Mouse (Mus musculus) lung, postnatal 10 days (tissue): Measurements from ENCODE around the gene Sf3b6.
A peak's percentile ranks its signal among the peaks of the same experiment; 100 is the strongest.

Experiments
- DNase-seq: peaks from one replicate; pipeline ENCODE4 v3.0.0; 2021

The Sf3b6 gene

GRCm38 (mm10) chr12:4841392-4841887 is 24.1 kb downstream of the Sf3b6 start, which contains the start of gene Fkbp1b:
TSS of gene Fkbp1b (minus strand) at chr12:4841591.
- peak; percentile 66 for DNase-seq

GRCm38 (mm10) chr12:4842456-4842855 is 25.1 kb downstream of the Sf3b6 start:
- no peak for DNase-seq

- DNase-seq: peak; percentile 93
Measured at GRCm38 (mm10) chr12:4842890-4843597, 25.7 kb downstream of the Sf3b6 start, which contains the start of gene Wdcp. TSS of gene Wdcp (plus strand) at chr12:4843303.

GRCm38 (mm10) chr12:4843741-4844140 is 26.4 kb downstream of the Sf3b6 start:
- DNase-seq: peak; percentile 49

GRCm38 (mm10) chr12:4856160-4856559 is 38.8 kb downstream of the Sf3b6 start:
- DNase-seq: peak; percentile 28

GRCm38 (mm10) chr12:4856834-4857233 is 39.5 kb downstream of the Sf3b6 start:
- no peak for DNase-seq

- DNase-seq: no peak
Measured at GRCm38 (mm10) chr12:4859241-4859914, 42.0 kb downstream of the Sf3b6 start.

- DNase-seq: no peak
Measured at GRCm38 (mm10) chr12:4862672-4863071, 45.3 kb downstream of the Sf3b6 start.

GRCm38 (mm10) chr12:4863654-4864337 is 46.5 kb downstream of the Sf3b6 start:
- peak; percentile 49 for DNase-seq

- no peak for DNase-seq
Measured at GRCm38 (mm10) chr12:4864338-4864690, 47.0 kb downstream of the Sf3b6 start.

- DNase-seq: no peak
Measured at GRCm38 (mm10) chr12:4868924-4869323, 51.6 kb downstream of the Sf3b6 start.

- no peak for DNase-seq
Measured at GRCm38 (mm10) chr12:4871260-4871659, 53.9 kb downstream of the Sf3b6 start.

- DNase-seq: no peak
Measured at GRCm38 (mm10) chr12:4872273-4872672, 54.9 kb downstream of the Sf3b6 start.

GRCm38 (mm10) chr12:4872983-4873477 is 55.7 kb downstream of the Sf3b6 start:
- DNase-seq: no peak

GRCm38 (mm10) chr12:4873531-4873930 is 56.2 kb downstream of the Sf3b6 start:
- no peak for DNase-seq

GRCm38 (mm10) chr12:4874161-4874927 is 57.0 kb downstream of the Sf3b6 start, which contains the start of gene Mfsd2b:
TSS of gene Mfsd2b (minus strand) at chr12:4874359.
- peak; percentile 85 for DNase-seq

- no peak for DNase-seq
Measured at GRCm38 (mm10) chr12:4875623-4876022, 58.3 kb downstream of the Sf3b6 start.
